Comparison of ENCODE assay signal across 17 mouse cellular contexts in the genomic region with DNA sequence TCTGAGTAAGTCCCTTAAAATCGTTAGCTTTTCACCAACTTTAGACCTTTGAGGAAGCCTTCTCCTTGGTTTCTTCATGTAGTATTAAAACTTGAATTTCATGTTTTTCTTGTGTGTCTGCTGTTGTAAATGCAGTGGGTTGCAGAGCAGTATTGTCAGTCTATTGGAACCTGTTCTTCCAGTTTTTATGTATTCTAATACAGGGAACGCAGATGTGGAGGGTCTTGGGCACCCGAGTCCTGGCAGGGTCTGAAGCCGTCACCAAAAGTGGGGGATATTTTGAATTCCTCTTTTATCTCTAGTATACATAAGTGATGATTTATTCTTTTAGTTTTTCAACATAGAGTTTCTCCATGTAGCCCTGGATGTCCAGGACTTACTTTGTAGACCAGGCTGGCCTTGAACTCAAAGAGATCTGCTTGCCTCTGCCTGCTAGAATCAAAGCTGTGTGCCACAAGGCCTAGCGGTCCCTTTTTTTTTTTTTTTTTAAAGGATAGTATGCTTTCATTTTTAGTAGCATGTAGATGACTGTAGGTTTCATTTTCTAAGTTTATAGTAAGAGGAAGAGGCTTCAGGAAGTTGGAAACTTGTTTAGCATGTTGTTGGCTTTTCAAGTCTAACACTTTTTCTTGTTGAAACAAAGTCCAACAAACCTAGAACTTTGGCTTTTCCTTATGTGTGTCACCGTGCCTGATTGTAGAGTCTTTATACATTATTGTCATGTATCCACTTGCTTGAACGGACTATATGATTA. TPM values are rescaled to one million over a fixed set of nuclear protein-coding genes. Genes with fewer than 3 reads are reported as not detected.
A peak's percentile ranks its signal among the peaks of the same experiment; 100 is the strongest.
DNase-seq lines count a peak whose midpoint lies in the region; ATAC-seq and TF ChIP-seq lines count a peak whose summit lies in the region.
"Had no signal": no experiment of that assay in that cellular context is flagged by ENCODE, and none has a peak within 500 bp of the region (broad histone marks: within the 10 kb centered on the region; RNA-seq: fewer than 3 reads in every experiment).

No protein-coding gene starts in this region.

- H3K36me3 ChIP-seq in lung, embryonic 16.5 days (ENCODE audit: control insufficient read depth, insufficient read depth, low read length), result peaks cover under 1% of the 10 kb centered on the region; the same call in 1 of the 2 replicates
- H3K36me3 ChIP-seq in CH12.LX (replicated peaks in 1 of 2; ENCODE audit: control insufficient read depth in 1 of 2, insufficient read depth in 1 of 2, low read length in 1 of 2), result peaks cover 0 to 9% of the 10 kb centered on the region in 2 experiments
- H3K36me3 ChIP-seq in intestine, embryonic 14.5 days (ENCODE audit: control insufficient read depth, insufficient read depth, low read length), result no peaks in the 10 kb centered on the region
- no peaks in the 10 kb centered on the region for H3K36me3 ChIP-seq in small intestine, adult 2 months (ENCODE audit: control insufficient read depth, insufficient read depth, low read length)
- H3K36me3 ChIP-seq: liver, embryonic 13.5 days; midbrain, embryonic 13.5 days; neural tube, embryonic 12.5 days had no signal

- no peak for TF ChIP-seq POLR2A in CH12.LX (IDR thresholded peaks at IDR 0.05; ENCODE audit: low read depth, low read length)
- TF ChIP-seq POLR2A in small intestine, adult 2 months (IDR thresholded peaks at IDR 0.05; ENCODE audit: low read depth, low read length), result no peak

- peaks cover 4% of the 10 kb centered on the region; the same call in 1 of the 2 replicates for H3K4me1 ChIP-seq in lung, embryonic 16.5 days (replicated peaks; ENCODE audit: control insufficient read depth, insufficient read depth, low read length)
- H3K4me1 ChIP-seq in CH12.LX (ENCODE audit: control insufficient read depth in 1 of 2, insufficient read depth in 2 of 2), result peaks cover 2 to 38% of the 10 kb centered on the region in 2 experiments; a peak in 2 of 4 replicates
- H3K4me1 ChIP-seq in intestine, embryonic 14.5 days (replicated peaks; ENCODE audit: control insufficient read depth, insufficient read depth, low read length), result no peaks in the 10 kb centered on the region
- H3K4me1 ChIP-seq in small intestine, adult 2 months (ENCODE audit: control insufficient read depth, insufficient read depth, insufficient read length, low read length), result no peaks in the 10 kb centered on the region
- H3K4me1 ChIP-seq: forebrain, embryonic 10.5 days; midbrain, embryonic 13.5 days; neural tube, embryonic 12.5 days had no signal

- H3K79me2 ChIP-seq in CH12.LX (replicated peaks; ENCODE audit: control insufficient read depth, extremely low read depth, insufficient read depth, poor library complexity, severe bottlenecking), result peaks cover 25% of the 10 kb centered on the region

- no peak for TF ChIP-seq RAD21 in CH12.LX (IDR thresholded peaks at IDR 0.05; ENCODE audit: low read depth, low read length)

- in situ Hi-C loops in CH12.LX (cut with MboI; ENCODE audit: low pct_ligation_motif_present, low pct_unique_long_range_greater_than_20kb, low sequenced_read_pairs), result loop anchor here (25.0 kb wide), 1 partner anchor 549 kb away; no protein-coding TSS in a partner anchor

- no peaks in the 10 kb centered on the region for H3K9me3 ChIP-seq in lung, embryonic 16.5 days (ENCODE audit: control insufficient read depth, low read length)
- peaks cover 9% of the 10 kb centered on the region for H3K9me3 ChIP-seq in CH12.LX (replicated peaks; ENCODE audit: low read length)
- H3K9me3 ChIP-seq in intestine, embryonic 14.5 days (ENCODE audit: control insufficient read depth, low read length), result no peaks in the 10 kb centered on the region
- H3K9me3 ChIP-seq: heart, embryonic 13.5 days; liver, embryonic 13.5 days; midbrain, embryonic 13.5 days; neural tube, embryonic 12.5 days had no signal

- H3K4me2 ChIP-seq in lung, embryonic 16.5 days (ENCODE audit: low read depth, low read length), result no peak overlapping the region
- peak overlapping the region; percentile 67 for H3K4me2 ChIP-seq in CH12.LX (ENCODE audit: insufficient read depth, low read depth, poor library complexity, severe bottlenecking)
- H3K4me2 ChIP-seq in intestine, embryonic 14.5 days (ENCODE audit: low read length), result no peak overlapping the region
- H3K4me2 ChIP-seq: heart, embryonic 13.5 days; liver, embryonic 13.5 days; midbrain, embryonic 13.5 days; neural tube, embryonic 12.5 days had no signal

- H3K27ac ChIP-seq in lung, embryonic 16.5 days (ENCODE audit: low read length), result peak overlapping the region; percentile 46; the same call in 1 of the 2 replicates
- no peak overlapping the region; the same call in 1 of the 2 replicates for H3K27ac ChIP-seq in CH12.LX (ENCODE audit: insufficient read depth, low read depth)
- H3K27ac ChIP-seq in intestine, embryonic 14.5 days (ENCODE audit: low read depth), result no peak overlapping the region
- peak overlapping the region; percentile 35; the same call in 1 of the 2 replicates for H3K27ac ChIP-seq in small intestine, adult 2 months (ENCODE audit: insufficient read depth, low read depth, low read length)
- H3K27ac ChIP-seq: forebrain, embryonic 10.5 days; heart, embryonic 13.5 days; liver, embryonic 13.5 days; midbrain, embryonic 13.5 days; neural tube, embryonic 12.5 days had no signal

- TF ChIP-seq CTCF in CH12.LX (conservative IDR thresholded peaks at IDR 0.05 in 1 of 2, IDR thresholded peaks at IDR 0.05 in 1 of 2; ENCODE audit: low read depth in 2 of 2, low read length in 2 of 2), result no peak
- no peak for TF ChIP-seq CTCF in small intestine, adult 2 months (IDR thresholded peaks at IDR 0.05; ENCODE audit: extremely low read depth, insufficient read length, insufficient replicate concordance, low read depth, low read length)

- DNase-seq in lung, postnatal 4 days, result no peak
- peak; percentile 23 for DNase-seq in CH12.LX (ENCODE audit: extremely low read depth)
- DNase-seq in intestine, embryonic 14.5 days (ENCODE audit: low spot score), result no peak
- DNase-seq in frontal cortex, postnatal 25 days (ENCODE audit: low spot score in 2 of 2), result no peak
- no peak for DNase-seq in adrenal gland, postnatal 25 days
- no peak for DNase-seq in cerebellum, postnatal 4 days (ENCODE audit: low spot score in 2 of 2)
- DNase-seq: adrenal gland, adult 2 months; embryo, embryonic 11 days; liver, embryonic 13.5 days; right cerebral cortex, adult 18-20 months; thymus, postnatal 25 days had no signal

- WGBS in lung, embryonic 16.5 days, result 72% methylated on average over 7 of the region's 7 CpGs
- 87% methylated on average over 7 of the region's 7 CpGs for WGBS in intestine, embryonic 14.5 days
- WGBS in small intestine, adult 2 months, result 40% methylated on average over 7 of the region's 7 CpGs

- no peak overlapping the region for H3K4me3 ChIP-seq in lung, embryonic 16.5 days (ENCODE audit: low read length)
- H3K4me3 ChIP-seq in CH12.LX (replicated peaks in 1 of 3; ENCODE audit: low read depth in 2 of 3, low read length in 2 of 3, poor library complexity in 1 of 3), result no peak overlapping the region
- no peak overlapping the region for H3K4me3 ChIP-seq in intestine, embryonic 14.5 days (ENCODE audit: low read depth, low read length)
- H3K4me3 ChIP-seq in small intestine, adult 2 months (ENCODE audit: low read depth, low read length), result no peak overlapping the region
- H3K4me3 ChIP-seq: forebrain, embryonic 10.5 days; heart, embryonic 13.5 days; liver, embryonic 13.5 days; midbrain, embryonic 13.5 days; neural tube, embryonic 12.5 days had no signal

- peak; percentile 51; the same call in 1 of the 2 replicates for TF ChIP-seq EP300 in CH12.LX (IDR thresholded peaks at IDR 0.05; ENCODE audit: low read length)

- no peak overlapping the region for H3K9ac ChIP-seq in lung, embryonic 16.5 days (ENCODE audit: low read length)
- H3K9ac ChIP-seq in CH12.LX (ENCODE audit: insufficient read depth, low read depth), result no peak overlapping the region
- H3K9ac ChIP-seq in intestine, embryonic 14.5 days (ENCODE audit: low read length), result no peak overlapping the region
- H3K9ac ChIP-seq: heart, embryonic 13.5 days; liver, embryonic 13.5 days; midbrain, embryonic 13.5 days; neural tube, embryonic 12.5 days had no signal

- no peaks in the 10 kb centered on the region for H3K27me3 ChIP-seq in lung, embryonic 16.5 days (ENCODE audit: control insufficient read depth, insufficient read depth, low read depth, low read length)
- no peaks in the 10 kb centered on the region for H3K27me3 ChIP-seq in CH12.LX (replicated peaks)
- no peaks in the 10 kb centered on the region for H3K27me3 ChIP-seq in intestine, embryonic 14.5 days (replicated peaks; ENCODE audit: control insufficient read depth, insufficient read depth, low read length)
- H3K27me3 ChIP-seq in small intestine, adult 2 months (ENCODE audit: control insufficient read depth, insufficient read depth, low read length), result no peaks in the 10 kb centered on the region
- H3K27me3 ChIP-seq: heart, embryonic 13.5 days; liver, embryonic 13.5 days; midbrain, embryonic 13.5 days; neural tube, embryonic 12.5 days had no signal

- dilution Hi-C loops in CH12.LX (cut with MboI; ENCODE audit: extremely low pct_ligation_motif_present, extremely low pct_unique_long_range_greater_than_20kb, low sequenced_read_pairs), result no loop called here

- ATAC-seq in lung, embryonic 16.5 days (ENCODE audit: low read depth), result 0 out of 2 replicates have a peak, but pooled peaks have one; percentile 56
- ATAC-seq in intestine, embryonic 14.5 days (replicated peaks; ENCODE audit: low FRiP score, low TSS enrichment, low read depth), result 0 out of 2 replicates have a peak, but pooled peaks have one; percentile 53
- ATAC-seq: midbrain, embryonic 13.5 days had no signal

TF ChIP-seq in CH12.LX, 34 proteins besides CTCF, POLR2A, EP300 and RAD21:
- TF ChIP-seq ZNF384 (IDR thresholded peaks at IDR 0.05; ENCODE audit: low read depth, low read length), result peak; percentile 97
- no peak for TF ChIP-seq HCFC1 (IDR thresholded peaks at IDR 0.05; ENCODE audit: low read depth, low read length)
- TF ChIP-seq TBP (conservative IDR thresholded peaks at IDR 0.05; ENCODE audit: low read depth, low read length), result 0 out of 2 replicates have a peak, but pooled peaks have one; percentile 19
- no peak for TF ChIP-seq MAZ (IDR thresholded peaks at IDR 0.05; ENCODE audit: low read depth, low read length)
- TF ChIP-seq MEF2A (IDR thresholded peaks at IDR 0.05; ENCODE audit: borderline replicate concordance, low read depth, low read length), result peak; percentile 68; the same call in 1 of the 2 replicates
- TF ChIP-seq IRF4 (IDR thresholded peaks at IDR 0.05; ENCODE audit: low read depth, low read length), result peak; percentile 74; the same call in 1 of the 2 replicates

RNA-seq across cellular contexts. Expression of gene Psme4, which starts 14.9 kb away (rescaled TPM):
- 14.7 and 14.9 TPM in 2 replicates for polyA plus RNA-seq in lung, embryonic 16.5 days (2015; fragmentation: Nextera tagmentation; extraction: Ambion mirVana)
- 30.7 and 36.3 TPM in 2 replicates for total RNA-seq in CH12.LX (2012; rRNA removed)
- total RNA-seq in CH12.LX (2014; rRNA removed), result 43.1 and 51.5 TPM in 2 replicates
- 38.2 and 43.8 TPM in 2 replicates for polyA plus RNA-seq in CH12.LX (2012; ENCODE audit: insufficient read length, low read depth)
- polyA plus RNA-seq in intestine, embryonic 14.5 days (2014; fragmentation: Nextera tagmentation; extraction: Ambion mirVana), result 26.1 and 29.3 TPM in 2 replicates
- 2.1 and 4.9 TPM in 2 replicates for polyA plus RNA-seq in small intestine, adult 2 months (2012; rRNA removed)
- 77.5 and 80.9 TPM in 2 replicates for total RNA-seq in adrenal gland, postnatal 25 days (2021)

Comparison
In these comparisons a context has a peak if more than half of its experiments do, and no peak if none do; other contexts are left out.
1. H3K27ac ChIP-seq: peak in lung, embryonic 16.5 days (single experiment) and small intestine, adult 2 months (single experiment); none in CH12.LX (single experiment) and intestine, embryonic 14.5 days (single experiment).